Mouse (Mus musculus) layer of hippocampus, adult 9-11 months (tissue): ENCODE results near the gene Fadd.
A peak's percentile ranks its signal among the peaks of the same experiment; 100 is the strongest.

Experiments
- DNase-seq: peaks from one replicate; pipeline ENCODE4 v3.0.0; 2022

Gene Fadd

GRCm38 (mm10) chr7:144572234-144572633 lies 10.0 kb downstream of the Fadd start:
- DNase-seq: no peak

GRCm38 (mm10) chr7:144571598-144571997 lies 10.7 kb downstream of the Fadd start:
- no peak for DNase-seq

- DNase-seq: no peak
These were observed 12.8 kb downstream of the Fadd start for GRCm38 (mm10) chr7:144569428-144569827.

GRCm38 (mm10) chr7:144568091-144568490 lies 14.2 kb downstream of the Fadd start:
- DNase-seq: no peak

- DNase-seq: no peak
These were observed 15.2 kb downstream of the Fadd start for GRCm38 (mm10) chr7:144566921-144567682.

- no peak for DNase-seq
These were observed 18.7 kb downstream of the Fadd start for GRCm38 (mm10) chr7:144563456-144564155.

- DNase-seq: no peak
These were observed 20.2 kb downstream of the Fadd start for GRCm38 (mm10) chr7:144562016-144562415.

- no peak for DNase-seq
These were observed 21.7 kb downstream of the Fadd start for GRCm38 (mm10) chr7:144560594-144560993.

GRCm38 (mm10) chr7:144558552-144558951 lies 23.7 kb downstream of the Fadd start:
- DNase-seq: no peak

- no peak for DNase-seq
These were observed 28.2 kb downstream of the Fadd start for GRCm38 (mm10) chr7:144554123-144554472.

GRCm38 (mm10) chr7:144553237-144554122 lies 28.8 kb downstream of the Fadd start, which contains the start of gene Ppfia1:
TSS of gene Ppfia1 (minus strand) at chr7:144553729.
- DNase-seq: peak; percentile 98

GRCm38 (mm10) chr7:144552274-144552673 lies 30.0 kb downstream of the Fadd start:
- DNase-seq: no peak

GRCm38 (mm10) chr7:144550811-144551210 lies 31.5 kb downstream of the Fadd start:
- no peak for DNase-seq

- DNase-seq: peak; percentile 30
These were observed 32.2 kb downstream of the Fadd start for GRCm38 (mm10) chr7:144549904-144550566.

GRCm38 (mm10) chr7:144545231-144545630 lies 37.0 kb downstream of the Fadd start:
- DNase-seq: no peak

- DNase-seq: no peak
These were observed 40.9 kb downstream of the Fadd start for GRCm38 (mm10) chr7:144541351-144541750.

- no peak for DNase-seq
These were observed 43.1 kb downstream of the Fadd start for GRCm38 (mm10) chr7:144539146-144539545.

- DNase-seq: no peak
These were observed 44.1 kb downstream of the Fadd start for GRCm38 (mm10) chr7:144538030-144538644.

GRCm38 (mm10) chr7:144536367-144536766 lies 45.9 kb downstream of the Fadd start:
- DNase-seq: no peak

GRCm38 (mm10) chr7:144534773-144535172 lies 47.5 kb downstream of the Fadd start:
- no peak for DNase-seq

GRCm38 (mm10) chr7:144531585-144532378 lies 50.5 kb downstream of the Fadd start:
- DNase-seq: no peak
